Mouse (Mus musculus): ENCODE data around the gene Coa5. TPM values are rescaled to one million over a fixed set of nuclear protein-coding genes. Genes with fewer than 3 reads are reported as not detected.

Gene Coa5
- polyA plus RNA-seq, 1 experiment from 2014 or later = 26.0 TPM

DNA sequence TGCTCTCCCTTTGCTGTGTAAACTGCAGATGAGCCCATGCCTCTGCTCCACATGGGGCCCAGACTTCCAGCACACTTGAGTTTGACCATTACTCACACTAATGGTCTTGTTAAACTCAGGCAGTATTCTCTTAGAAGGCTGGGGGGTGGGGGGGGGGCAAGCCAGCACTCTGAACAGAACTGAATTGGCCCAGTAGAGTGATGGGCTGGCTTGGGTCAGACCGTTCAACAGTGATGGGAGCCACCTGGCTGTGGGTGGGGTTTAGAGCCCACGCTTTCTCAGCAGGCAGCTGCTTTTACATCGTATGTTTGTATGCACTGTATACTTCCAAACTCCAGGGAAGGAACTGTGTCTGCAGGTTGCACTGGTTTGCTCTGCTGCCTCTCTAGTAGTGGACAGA lies 30.9 kb downstream of the Coa5 start:
- no peak overlapping the region for H3K9ac ChIP-seq
- 70% methylated on average over 3 of the region's 3 CpGs for WGBS (ENCODE audit: insufficient replicate concordance)
- no peaks in the 10 kb centered on the region for H3K27me3 ChIP-seq
- H3K4me1 ChIP-seq (replicated peaks) = no peaks in the 10 kb centered on the region
- no peak overlapping the region for H3K27ac ChIP-seq (replicated peaks)
- no peak for ATAC-seq (ENCODE audit: insufficient read depth)
- H3K4me3 ChIP-seq (replicated peaks) = no peak overlapping the region
- H3K36me3 ChIP-seq (replicated peaks) = 0 out of 2 replicates have a peak, but pooled peaks cover 4% of the 10 kb centered on the region
- no peak overlapping the region for H3K4me2 ChIP-seq
- no peaks in the 10 kb centered on the region for H3K9me3 ChIP-seq (replicated peaks)

GRCm38 (mm10) chr1:37396481-37396880 lies 33.4 kb downstream of the Coa5 start:
- Histone ChIP-seq H3K4me2 (no peak overlapping the region), H3K9ac (no peak overlapping the region), H3K4me3 (replicated peaks) (no peak overlapping the region), H3K27ac (replicated peaks) (no peak overlapping the region), H3K4me1 (replicated peaks) (no peaks in the 10 kb centered on the region), H3K27me3 (no peaks in the 10 kb centered on the region), H3K9me3 (replicated peaks) (no peaks in the 10 kb centered on the region), H3K36me3 (replicated peaks) (0 out of 2 replicates have a peak, but pooled peaks cover 4% of the 10 kb centered on the region)
- ATAC-seq (ENCODE audit: insufficient read depth) = no peak
- 45% methylated on average over 1 of the region's 1 CpGs for WGBS (ENCODE audit: insufficient replicate concordance)

GRCm38 (mm10) chr1:37393174-37393573 lies 36.7 kb downstream of the Coa5 start:
- WGBS (ENCODE audit: insufficient replicate concordance) = 63% methylated on average over 5 of the region's 5 CpGs
- no peak for ATAC-seq (ENCODE audit: insufficient read depth)

DNA sequence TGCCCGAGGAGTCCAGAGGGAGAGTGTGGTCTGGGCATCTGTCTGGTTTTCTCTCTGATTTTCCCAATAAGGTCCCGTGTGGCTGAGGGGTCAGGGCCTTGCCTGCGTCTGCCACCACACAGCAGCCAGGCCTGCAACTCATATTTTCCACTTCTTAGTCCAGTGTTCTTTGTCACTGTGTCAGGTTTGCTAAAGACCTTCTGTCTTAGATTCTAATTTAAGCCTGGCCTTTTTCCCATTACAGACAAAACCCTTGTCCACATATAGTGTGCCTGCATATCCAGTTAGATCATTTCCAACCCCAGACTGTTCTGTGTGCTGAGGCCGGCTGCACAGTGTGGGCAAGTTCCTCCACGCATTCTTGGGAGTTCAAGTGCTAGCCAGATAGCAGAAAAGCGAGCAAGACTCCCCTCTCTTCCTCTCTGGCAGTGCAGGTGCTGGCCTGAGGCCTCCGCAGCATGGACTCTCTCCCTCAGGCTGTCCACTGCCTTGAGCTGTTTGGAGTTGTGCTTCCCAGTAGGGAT lies 43.4 kb downstream of the Coa5 start:
- Histone ChIP-seq H3K4me3 (replicated peaks) (no peak overlapping the region), H3K27me3 (no peaks in the 10 kb centered on the region), H3K9me3 (replicated peaks) (no peaks in the 10 kb centered on the region), H3K36me3 (replicated peaks) (0 out of 2 replicates have a peak, but pooled peaks cover 5% of the 10 kb centered on the region), H3K27ac (replicated peaks) (no peak overlapping the region), H3K4me2 (no peak overlapping the region), H3K9ac (no peak overlapping the region), H3K4me1 (replicated peaks) (no peaks in the 10 kb centered on the region)
- ATAC-seq (ENCODE audit: insufficient read depth) = no peak
- 62% methylated on average over 7 of the region's 7 CpGs for WGBS (ENCODE audit: insufficient replicate concordance)

More at GRCm38 (mm10) chr1:37393174-37393573, 36.7 kb downstream of the Coa5 start:
- Histone ChIP-seq H3K4me1 (replicated peaks) (no peaks in the 10 kb centered on the region), H3K4me3 (replicated peaks) (no peak overlapping the region), H3K27ac (replicated peaks) (no peak overlapping the region), H3K4me2 (no peak overlapping the region), H3K9me3 (replicated peaks) (no peaks in the 10 kb centered on the region), H3K36me3 (replicated peaks) (0 out of 2 replicates have a peak, but pooled peaks cover 6% of the 10 kb centered on the region), H3K27me3 (no peaks in the 10 kb centered on the region), H3K9ac (no peak overlapping the region)

DNA sequence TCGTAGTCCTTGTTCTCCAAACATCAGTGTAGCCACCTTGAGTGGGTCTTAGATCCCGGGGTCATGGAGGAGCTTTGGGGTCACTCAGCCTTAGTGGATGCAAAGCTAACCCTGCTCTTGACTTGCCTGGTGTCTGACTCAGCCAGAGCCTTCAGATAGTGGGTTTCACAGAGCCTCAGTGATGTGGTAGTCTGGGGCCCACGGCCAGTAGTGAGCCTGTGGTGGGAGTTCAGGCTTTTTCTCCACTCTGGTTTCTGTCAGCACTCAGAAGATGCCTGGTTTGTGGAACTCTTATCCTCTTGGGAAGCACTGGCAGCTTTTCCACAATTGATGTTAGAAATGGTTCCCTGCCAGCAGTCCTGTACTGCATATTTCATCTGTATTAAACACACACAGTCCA lies 45.6 kb downstream of the Coa5 start:
- no peak for ATAC-seq (ENCODE audit: insufficient read depth)
- H3K9me3 ChIP-seq (replicated peaks) = no peaks in the 10 kb centered on the region
- 53% methylated on average over 3 of the region's 3 CpGs for WGBS (ENCODE audit: insufficient replicate concordance)
- H3K9ac ChIP-seq = no peak overlapping the region
- no peak overlapping the region for H3K27ac ChIP-seq (replicated peaks)
- H3K4me1 ChIP-seq (replicated peaks) = no peaks in the 10 kb centered on the region
- H3K36me3 ChIP-seq (replicated peaks) = 0 out of 2 replicates have a peak, but pooled peaks cover 3% of the 10 kb centered on the region
- no peaks in the 10 kb centered on the region for H3K27me3 ChIP-seq
- H3K4me2 ChIP-seq = no peak overlapping the region
- H3K4me3 ChIP-seq (replicated peaks) = no peak overlapping the region

GRCm38 (mm10) chr1:37380913-37381312 lies 49.0 kb downstream of the Coa5 start:
- no peak overlapping the region for H3K9ac ChIP-seq
- no peak for ATAC-seq (ENCODE audit: insufficient read depth)

GRCm38 (mm10) chr1:37379536-37379935 lies 50.4 kb downstream of the Coa5 start:
- WGBS (ENCODE audit: insufficient replicate concordance) = 50% methylated on average over 4 of the region's 4 CpGs
- no peaks in the 10 kb centered on the region for H3K4me1 ChIP-seq (replicated peaks)

More at GRCm38 (mm10) chr1:37380913-37381312, 49.0 kb downstream of the Coa5 start:
- Histone ChIP-seq H3K27ac (replicated peaks) (no peak overlapping the region), H3K4me1 (replicated peaks) (no peaks in the 10 kb centered on the region), H3K36me3 (replicated peaks) (0 out of 2 replicates have a peak, but pooled peaks cover 6% of the 10 kb centered on the region), H3K27me3 (no peaks in the 10 kb centered on the region), H3K4me2 (no peak overlapping the region), H3K9me3 (replicated peaks) (no peaks in the 10 kb centered on the region), H3K4me3 (replicated peaks) (no peak overlapping the region)
- 69% methylated on average over 5 of the region's 5 CpGs for WGBS (ENCODE audit: insufficient replicate concordance)

GRCm38 (mm10) chr1:37378095-37378494 lies 51.8 kb downstream of the Coa5 start:
- Histone ChIP-seq H3K27me3 (no peaks in the 10 kb centered on the region), H3K9me3 (replicated peaks) (no peaks in the 10 kb centered on the region), H3K4me1 (replicated peaks) (no peaks in the 10 kb centered on the region), H3K36me3 (replicated peaks) (0 out of 2 replicates have a peak, but pooled peaks cover 5% of the 10 kb centered on the region), H3K27ac (replicated peaks) (no peak overlapping the region), H3K9ac (no peak overlapping the region), H3K4me2 (no peak overlapping the region), H3K4me3 (replicated peaks) (no peak overlapping the region)
- WGBS (ENCODE audit: insufficient replicate concordance) = 78% methylated on average over 5 of the region's 5 CpGs
- no peak for ATAC-seq (ENCODE audit: insufficient read depth)

More at GRCm38 (mm10) chr1:37379536-37379935, 50.4 kb downstream of the Coa5 start:
- ATAC-seq (ENCODE audit: insufficient read depth) = no peak
- H3K4me2 ChIP-seq = no peak overlapping the region
- H3K9ac ChIP-seq = no peak overlapping the region
- no peak overlapping the region for H3K27ac ChIP-seq (replicated peaks)
- no peaks in the 10 kb centered on the region for H3K27me3 ChIP-seq
- H3K4me3 ChIP-seq (replicated peaks) = no peak overlapping the region
- H3K36me3 ChIP-seq (replicated peaks) = 0 out of 2 replicates have a peak, but pooled peaks cover 6% of the 10 kb centered on the region
- H3K9me3 ChIP-seq (replicated peaks) = no peaks in the 10 kb centered on the region

DNA sequence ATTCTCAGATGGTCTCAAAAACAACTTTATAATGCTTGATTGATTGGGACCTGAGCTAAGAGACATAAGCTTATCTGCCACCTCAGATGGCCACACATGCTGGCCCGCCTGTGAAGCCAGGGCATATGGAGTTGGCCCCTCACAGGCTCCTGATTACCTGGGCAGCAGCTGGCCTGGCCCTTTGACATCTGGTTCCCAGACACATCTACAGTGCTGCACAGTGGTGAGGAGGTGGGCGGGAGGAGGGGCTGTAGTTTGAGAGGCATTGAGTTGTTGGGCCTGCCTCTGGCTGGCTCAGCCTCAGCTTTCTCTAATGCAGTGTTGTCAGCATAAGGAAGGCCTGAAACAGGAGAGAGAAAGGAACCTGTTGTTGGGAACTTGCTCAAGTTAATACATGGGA lies 53.2 kb downstream of the Coa5 start:
- H3K9ac ChIP-seq = no peak overlapping the region
- no peaks in the 10 kb centered on the region for H3K9me3 ChIP-seq (replicated peaks)
- H3K36me3 ChIP-seq (replicated peaks) = 0 out of 2 replicates have a peak, but pooled peaks cover 3% of the 10 kb centered on the region
- H3K4me1 ChIP-seq (replicated peaks) = no peaks in the 10 kb centered on the region
- ATAC-seq (ENCODE audit: insufficient read depth) = no peak
- H3K27ac ChIP-seq (replicated peaks) = no peak overlapping the region
- no peak overlapping the region for H3K4me3 ChIP-seq (replicated peaks)
- H3K27me3 ChIP-seq = no peaks in the 10 kb centered on the region
- H3K4me2 ChIP-seq = no peak overlapping the region
- 45% methylated on average over 2 of the region's 2 CpGs for WGBS (ENCODE audit: insufficient replicate concordance)

GRCm38 (mm10) chr1:37376177-37376576 lies 53.7 kb downstream of the Coa5 start:
- Histone ChIP-seq H3K9me3 (replicated peaks) (no peaks in the 10 kb centered on the region), H3K4me3 (replicated peaks) (no peak overlapping the region), H3K9ac (no peak overlapping the region), H3K4me2 (no peak overlapping the region), H3K27me3 (no peaks in the 10 kb centered on the region), H3K36me3 (replicated peaks) (0 out of 2 replicates have a peak, but pooled peaks cover 3% of the 10 kb centered on the region), H3K27ac (replicated peaks) (no peak overlapping the region), H3K4me1 (replicated peaks) (no peaks in the 10 kb centered on the region)
- WGBS (ENCODE audit: insufficient replicate concordance) = 72% methylated on average over 8 of the region's 8 CpGs
- no peak for ATAC-seq (ENCODE audit: insufficient read depth)

DNA sequence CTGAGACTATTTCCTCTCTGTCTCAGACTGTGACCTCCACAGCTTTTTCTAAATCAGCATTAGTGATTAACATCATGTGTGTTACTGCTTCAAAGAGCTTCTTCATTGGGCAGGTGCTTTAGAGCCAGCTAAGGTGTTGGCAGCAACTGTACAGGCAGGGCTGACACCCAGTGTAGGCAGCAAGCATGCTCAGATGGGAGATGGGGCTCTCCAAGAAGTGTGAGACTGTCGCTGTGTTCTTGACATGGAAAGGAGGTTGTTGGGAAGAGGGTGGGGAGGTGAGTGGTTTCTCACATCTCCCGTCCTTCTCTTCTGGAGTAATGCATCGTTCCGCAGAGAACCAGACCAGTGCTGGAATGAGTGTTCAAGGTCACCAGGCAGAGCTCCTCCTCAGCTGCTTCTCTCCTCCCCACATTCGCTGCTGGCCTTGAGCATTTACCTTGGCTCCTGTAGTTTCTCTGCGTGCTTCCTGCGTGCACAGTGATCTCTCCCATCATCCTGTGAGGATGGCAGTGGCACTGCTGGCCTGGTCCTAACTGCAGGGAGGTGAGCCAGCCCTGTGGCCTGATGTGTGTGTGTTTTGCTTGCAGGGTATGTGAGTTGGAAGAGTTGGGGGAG lies 61.0 kb downstream of the Coa5 start:
- Histone ChIP-seq H3K9ac (no peak overlapping the region), H3K27ac (replicated peaks) (no peak overlapping the region), H3K36me3 (replicated peaks) (peaks cover 6% of the 10 kb centered on the region), H3K4me2 (no peak overlapping the region), H3K27me3 (no peaks in the 10 kb centered on the region), H3K4me1 (replicated peaks) (no peaks in the 10 kb centered on the region), H3K4me3 (replicated peaks) (no peak overlapping the region), H3K9me3 (replicated peaks) (no peaks in the 10 kb centered on the region)
- WGBS (ENCODE audit: insufficient replicate concordance) = 61% methylated on average over 7 of the region's 7 CpGs
- ATAC-seq (ENCODE audit: insufficient read depth) = no peak
